Mouse (Mus musculus): ENCODE results near the gene Proser1.

Gene Proser1

DNA sequence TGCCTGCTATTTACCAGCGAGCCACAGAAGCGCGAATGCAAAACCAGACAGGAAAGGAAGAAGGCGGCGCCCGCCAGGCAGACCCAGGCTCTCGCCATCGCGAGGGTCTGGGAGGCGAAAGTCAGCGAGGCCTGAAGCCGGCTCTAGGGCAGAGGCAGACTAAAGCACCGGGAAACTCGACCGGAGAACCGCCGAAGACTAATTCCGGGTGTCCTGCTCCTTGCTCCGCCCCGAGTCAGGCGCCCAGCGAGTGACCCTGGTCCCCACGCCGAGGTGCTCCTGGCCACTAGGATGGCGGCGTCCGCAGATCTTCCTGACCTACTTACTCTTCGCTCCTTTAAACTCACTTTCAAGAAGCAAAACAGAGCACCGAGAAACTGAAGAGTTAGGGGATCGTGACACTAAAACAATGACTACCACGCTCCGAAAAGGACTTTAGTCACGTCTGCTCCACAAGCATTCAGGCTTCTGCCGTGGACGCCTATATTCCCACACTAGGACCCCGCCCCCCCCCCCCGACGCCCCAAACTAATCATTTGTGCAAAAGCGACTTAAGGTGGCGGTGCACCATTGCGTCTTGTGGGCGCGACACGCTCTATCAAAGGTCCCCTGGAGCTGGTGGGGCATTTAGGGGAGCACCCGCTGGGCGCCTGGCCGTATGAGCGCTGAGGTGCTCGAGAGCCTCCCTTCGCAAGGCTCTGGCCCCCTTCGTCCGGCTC, at the start of gene Proser1, which contains the start of gene Nhlrc3:
Proser1 (plus strand) TSS at position 621 of the 719 bp plus-strand sequence.
Nhlrc3 (minus strand) TSS at position 287 of the 719 bp plus-strand sequence.
- peak; percentile 93 to 95 for DNase-seq

GRCm38 (mm10) chr3:53413959-53414358, 49.5 kb upstream of the Proser1 start:
- no peak for DNase-seq

- no peak for DNase-seq
Measured at GRCm38 (mm10) chr3:53416036-53416506, 47.4 kb upstream of the Proser1 start.

DNA sequence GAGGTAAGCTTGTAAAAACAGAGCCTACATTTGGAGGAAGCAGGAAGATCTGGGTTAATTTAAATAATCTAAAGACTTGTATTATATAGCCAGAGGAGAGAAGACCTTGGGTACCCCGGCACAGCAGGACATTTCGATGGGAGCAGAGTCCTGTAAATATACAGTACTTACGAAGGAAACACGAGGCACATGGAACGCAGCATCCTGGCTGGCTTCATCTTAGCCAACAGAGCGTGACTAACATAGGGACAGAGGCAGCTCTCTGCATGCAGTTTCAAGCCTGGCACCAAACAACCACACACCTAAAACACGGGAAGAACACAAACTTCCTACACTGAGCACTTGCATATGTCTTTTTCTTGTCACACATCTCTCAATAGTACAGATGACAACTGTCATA, 45.8 kb upstream of the Proser1 start:
- no peak for DNase-seq

GRCm38 (mm10) chr3:53421656-53422055, 41.8 kb upstream of the Proser1 start:
- no peak for DNase-seq

DNA sequence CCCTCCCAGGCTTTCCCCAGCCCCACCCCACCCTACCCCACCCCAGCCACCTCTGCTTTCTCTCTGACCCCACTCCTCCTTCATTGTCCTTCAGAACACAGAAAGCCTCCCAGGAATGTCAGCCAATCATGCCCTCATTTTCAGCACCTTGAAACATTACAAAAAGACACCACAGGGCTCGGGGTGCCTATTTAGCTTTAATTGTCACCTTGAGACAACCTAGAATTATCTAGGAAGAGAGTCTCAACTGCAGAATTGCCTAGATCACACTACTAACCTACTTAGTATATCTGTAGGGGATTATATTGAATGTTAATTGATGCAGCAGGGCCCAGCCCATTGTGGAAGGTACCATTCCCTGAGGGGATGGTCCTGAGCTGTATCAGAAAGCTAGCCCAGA, 40.8 kb upstream of the Proser1 start:
- DNase-seq: no peak

- DNase-seq: no peak
Measured at GRCm38 (mm10) chr3:53423576-53423975, 39.9 kb upstream of the Proser1 start.

DNA sequence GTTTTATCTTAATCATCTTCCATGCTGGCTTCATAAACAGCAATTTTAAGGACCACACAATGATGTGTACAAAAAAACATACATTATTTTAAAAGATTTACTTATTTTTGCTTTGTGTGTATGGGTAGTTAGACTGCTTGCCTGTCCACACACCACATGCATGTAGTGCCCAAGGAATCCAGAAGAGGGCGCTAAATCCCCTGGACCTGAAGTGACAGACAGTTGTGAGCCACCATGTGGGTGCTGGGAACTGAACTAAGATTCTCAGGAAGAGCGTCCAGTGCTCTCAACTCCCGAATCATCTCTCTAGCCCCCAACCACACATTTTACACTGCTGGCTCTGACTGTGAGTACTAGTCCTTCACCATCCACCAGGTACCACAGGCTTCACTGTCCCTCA, 28.9 kb upstream of the Proser1 start:
- DNase-seq: peak in 1 of 2 experiments; percentile 7

GRCm38 (mm10) chr3:53436550-53436949, 26.9 kb upstream of the Proser1 start:
- no peak for DNase-seq

DNA sequence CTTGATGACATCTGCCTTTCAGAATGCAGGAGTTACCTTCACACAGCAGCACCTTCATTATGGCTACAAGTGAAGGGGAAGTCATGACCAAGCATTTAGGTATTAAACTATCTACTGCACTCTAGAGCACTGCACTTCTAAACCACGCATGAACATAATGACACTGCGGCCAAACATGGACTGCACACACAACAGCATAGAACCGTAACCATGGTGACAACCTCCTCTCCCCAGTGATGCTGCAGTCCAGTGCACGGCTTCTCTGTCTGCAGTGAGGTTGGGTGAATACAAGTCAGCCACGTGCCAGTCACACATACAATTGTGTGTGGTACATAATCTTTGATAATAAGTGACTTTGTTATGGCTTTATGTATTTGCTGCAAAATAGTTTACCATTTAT, 17.9 kb upstream of the Proser1 start:
- DNase-seq: no peak

DNA sequence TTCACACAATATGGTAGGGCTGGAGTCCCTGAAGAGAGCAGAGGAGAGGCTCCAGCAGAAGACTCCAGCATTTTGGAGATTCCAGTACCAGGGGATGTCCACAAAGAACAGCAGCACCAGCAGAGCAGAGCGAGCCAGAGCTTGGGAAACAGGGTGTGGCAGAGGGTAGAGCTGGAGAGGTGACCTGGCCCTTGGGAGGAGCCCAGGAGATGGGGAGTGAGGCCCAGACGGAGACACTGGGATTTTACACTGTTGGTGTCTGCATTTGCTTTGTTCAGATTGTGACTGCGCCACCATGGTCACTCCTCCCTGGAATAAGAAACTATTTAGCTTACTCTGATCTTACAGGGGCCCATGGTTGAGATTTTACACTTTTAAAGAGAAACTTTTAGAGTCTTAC, 16.7 kb upstream of the Proser1 start:
- no peak for DNase-seq

GRCm38 (mm10) chr3:53448208-53448607, 15.3 kb upstream of the Proser1 start:
- peak; percentile 48 to 59 for DNase-seq

GRCm38 (mm10) chr3:53450666-53451065, 12.8 kb upstream of the Proser1 start:
- no peak for DNase-seq

- DNase-seq: no peak
Measured at GRCm38 (mm10) chr3:53452351-53452750, 11.1 kb upstream of the Proser1 start.

- no peak for DNase-seq
Measured at GRCm38 (mm10) chr3:53453346-53453745, 10.1 kb upstream of the Proser1 start.

- no peak for DNase-seq
Measured at GRCm38 (mm10) chr3:53454005-53454404, 9.5 kb upstream of the Proser1 start.

GRCm38 (mm10) chr3:53454561-53454960, 8.9 kb upstream of the Proser1 start:
- DNase-seq: no peak

GRCm38 (mm10) chr3:53454984-53455383, 8.5 kb upstream of the Proser1 start:
- DNase-seq: no peak

GRCm38 (mm10) chr3:53457750-53458149, 5.7 kb upstream of the Proser1 start:
- no peak for DNase-seq

DNA sequence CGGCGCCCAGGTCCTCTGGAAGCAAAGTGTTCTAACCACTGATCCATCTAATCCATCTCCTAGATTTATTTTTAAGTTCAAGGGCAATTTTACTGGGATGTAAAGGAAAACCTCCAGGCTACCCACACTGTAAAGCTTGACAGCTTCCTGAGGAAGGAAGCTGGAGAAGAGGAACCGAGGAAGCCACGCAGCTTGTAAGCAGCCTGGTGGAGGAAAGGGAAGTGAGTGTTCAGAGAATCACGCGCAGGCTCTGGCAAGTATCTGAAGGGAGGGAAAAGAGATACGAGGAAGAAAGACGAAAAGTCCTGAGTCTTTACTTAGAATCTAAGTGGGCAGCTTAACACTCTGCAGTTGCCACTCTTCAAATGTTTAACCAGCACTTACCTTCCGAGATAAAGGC, 3.4 kb upstream of the Proser1 start:
- DNase-seq: no peak

GRCm38 (mm10) chr3:53462701-53463045, 793 bp upstream of the Proser1 start:
- no peak for DNase-seq

DNA sequence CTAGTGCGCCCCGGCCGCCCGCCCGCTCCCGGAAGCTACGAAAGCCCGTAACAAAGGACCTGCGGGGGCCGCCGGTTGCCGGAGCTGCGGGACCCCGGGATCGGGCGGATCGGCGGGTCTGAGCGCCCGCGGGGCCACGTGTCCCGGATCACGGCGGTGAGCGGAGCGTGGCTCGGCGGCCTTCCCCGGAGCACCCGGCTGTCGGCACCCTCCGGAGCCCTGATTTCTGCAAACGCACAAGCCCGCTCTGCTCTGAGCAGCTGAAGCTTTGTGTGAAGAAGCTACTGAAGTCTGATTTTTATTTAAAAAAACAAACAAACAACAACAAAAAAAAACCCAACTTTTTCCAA, 274 bp downstream of the Proser1 start:
- DNase-seq: no peak

- DNase-seq: peak; percentile 8 to 10
Measured at GRCm38 (mm10) chr3:53464146-53464698, 756 bp downstream of the Proser1 start.

GRCm38 (mm10) chr3:53465330-53465729, 1.9 kb downstream of the Proser1 start:
- no peak for DNase-seq

GRCm38 (mm10) chr3:53466481-53466880, 3.0 kb downstream of the Proser1 start:
- DNase-seq: peak; percentile 29 to 43
